Mouse (Mus musculus): Measurements from ENCODE around the gene Slc6a6.

The Slc6a6 gene

DNA sequence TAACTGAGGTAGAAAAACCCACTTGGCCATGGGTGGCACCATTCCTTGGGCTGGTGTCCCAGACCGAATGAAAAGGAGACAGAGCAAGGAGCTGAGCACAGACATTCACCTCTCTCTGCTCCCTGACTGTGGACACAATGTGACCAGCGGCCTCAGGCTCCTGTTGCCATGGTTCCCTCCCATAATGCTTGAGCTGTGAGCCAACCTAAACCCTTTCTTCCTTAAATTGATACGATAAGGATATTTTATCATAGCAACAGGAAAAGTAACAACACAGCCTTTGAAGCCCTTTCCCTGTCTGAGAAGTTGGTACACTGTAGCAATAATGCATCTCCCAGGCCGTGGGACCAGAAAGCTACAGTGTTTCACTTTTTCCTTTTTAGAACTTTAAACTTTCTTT lies 14.6 kb upstream of the Slc6a6 start:
- no peak for DNase-seq (ENCODE audit: low spot score in 2 of 2)

DNA sequence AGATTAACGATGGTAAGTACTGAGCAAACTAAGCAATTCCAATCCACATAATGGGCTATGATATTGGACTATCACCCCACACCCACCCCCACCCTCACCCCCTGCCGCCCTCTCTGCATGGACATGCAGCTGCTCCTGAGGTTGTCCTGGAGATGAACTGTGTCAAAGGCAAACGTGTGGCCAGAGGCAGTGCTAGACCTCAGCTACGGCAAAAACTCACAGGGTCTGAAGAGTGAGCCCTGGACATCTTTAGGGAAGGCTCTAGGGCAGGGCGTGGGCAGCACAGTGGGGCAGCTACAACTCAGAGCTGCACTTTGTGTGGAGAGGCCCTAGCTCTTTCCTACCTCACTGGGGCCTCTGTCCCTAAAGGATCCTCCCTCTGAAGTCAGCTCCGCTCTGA lies 13.6 kb upstream of the Slc6a6 start:
- DNase-seq (ENCODE audit: low spot score in 2 of 2) = no peak

DNA sequence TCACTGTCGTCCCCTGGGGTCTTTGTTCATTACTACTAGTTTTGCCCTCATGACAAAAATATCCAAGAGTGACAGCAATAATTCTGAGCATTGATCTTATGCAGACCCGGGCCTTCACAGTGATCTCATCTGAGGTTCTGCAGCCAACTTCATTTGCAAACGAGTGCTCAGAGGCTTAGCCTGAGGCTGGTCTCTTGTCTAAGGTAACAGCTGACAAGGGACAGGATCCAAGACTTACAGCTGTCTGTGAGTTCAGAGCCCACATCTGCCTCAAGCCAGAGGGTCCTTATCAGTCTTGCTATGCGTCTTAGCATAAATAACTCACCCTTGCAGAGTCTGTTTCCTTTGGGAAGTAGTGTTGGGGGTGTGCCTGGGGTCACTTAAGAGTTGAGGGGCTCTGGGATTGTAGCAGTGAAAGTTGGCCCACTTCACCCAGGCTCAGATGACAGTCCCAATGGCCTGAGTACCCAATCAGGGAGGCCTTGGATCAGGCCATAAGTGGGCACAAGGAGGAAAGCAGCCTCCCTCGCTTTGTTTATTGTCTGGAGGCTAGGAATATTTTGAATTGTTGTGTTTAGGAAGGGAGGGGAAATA lies 9.0 kb upstream of the Slc6a6 start:
- DNase-seq (ENCODE audit: low spot score in 2 of 2) = no peak

DNA sequence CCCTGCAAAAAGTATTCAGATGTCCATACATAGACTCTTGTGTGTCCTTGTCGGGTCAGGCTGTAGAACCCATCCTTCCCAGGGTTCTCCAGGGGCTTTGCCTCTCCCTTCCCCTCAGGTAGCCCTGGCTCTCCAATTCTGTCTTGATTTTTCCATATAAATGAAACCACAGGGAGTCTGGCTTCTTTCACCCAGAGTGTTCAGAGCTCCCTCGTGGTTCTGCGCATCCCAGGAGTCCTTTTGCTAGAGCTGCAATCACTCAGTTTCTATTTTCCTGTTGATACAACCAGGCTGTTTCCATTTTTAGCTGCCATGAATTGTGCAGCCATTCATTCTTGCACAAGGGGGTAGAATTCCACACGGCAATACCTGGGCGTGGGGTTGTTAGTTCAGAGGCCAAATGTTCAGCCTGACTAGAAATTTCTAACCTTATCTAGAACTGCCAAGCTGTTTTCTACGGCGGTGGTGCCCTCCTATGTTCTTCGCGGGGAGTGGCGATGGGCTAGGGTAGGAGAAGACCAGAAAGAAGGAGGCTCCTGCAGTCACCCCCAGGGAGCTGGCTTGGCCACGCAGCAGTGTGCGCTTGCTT lies 5.3 kb upstream of the Slc6a6 start:
- DNase-seq (ENCODE audit: low spot score in 2 of 2) = no peak

DNA sequence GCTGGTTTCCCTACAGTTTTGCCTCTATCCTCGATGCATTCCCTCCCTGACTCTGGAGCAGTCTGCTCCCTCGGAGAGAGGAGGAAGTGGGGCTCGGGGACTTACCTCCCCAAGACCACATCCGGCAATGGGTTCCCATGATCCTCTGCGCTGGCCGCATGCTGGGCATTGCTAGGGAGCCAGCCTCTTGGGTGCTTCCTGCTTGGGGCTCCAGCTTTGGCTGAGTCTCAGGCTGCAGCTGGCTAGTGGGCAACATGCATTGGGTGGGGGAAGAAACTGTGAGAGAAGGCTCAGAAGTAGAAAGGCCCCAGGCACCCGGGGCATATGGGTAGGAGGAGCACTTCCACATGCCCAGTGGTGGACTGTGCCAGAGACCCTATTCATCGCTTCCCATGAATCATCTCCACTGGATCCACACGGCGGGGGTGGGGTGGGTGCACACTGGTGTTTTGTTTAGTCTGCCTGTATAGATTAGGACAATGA lies 4.7 kb upstream of the Slc6a6 start:
- peak; percentile 87 to 89 for DNase-seq (ENCODE audit: low spot score in 2 of 2)

DNA sequence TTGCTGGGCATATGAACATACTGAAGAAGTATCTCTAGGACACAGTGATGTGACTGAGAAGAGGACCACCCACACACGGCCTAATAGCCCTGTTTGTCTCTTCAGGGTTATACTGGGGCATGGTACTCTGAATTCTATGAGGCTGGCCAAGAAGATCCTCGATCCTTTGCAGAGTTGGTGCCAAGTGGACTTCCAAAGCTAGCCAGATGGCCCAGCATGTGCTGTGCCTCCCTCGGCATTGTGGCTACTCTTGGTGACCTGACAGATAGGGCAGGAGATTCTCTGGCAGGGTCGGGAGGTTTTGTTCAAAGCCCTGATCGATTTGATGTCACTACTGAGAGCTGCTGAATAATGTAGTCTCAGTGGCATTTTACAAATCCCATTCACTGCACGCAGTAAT lies 4.1 kb upstream of the Slc6a6 start:
- no peak for DNase-seq (ENCODE audit: low spot score in 2 of 2)

DNA sequence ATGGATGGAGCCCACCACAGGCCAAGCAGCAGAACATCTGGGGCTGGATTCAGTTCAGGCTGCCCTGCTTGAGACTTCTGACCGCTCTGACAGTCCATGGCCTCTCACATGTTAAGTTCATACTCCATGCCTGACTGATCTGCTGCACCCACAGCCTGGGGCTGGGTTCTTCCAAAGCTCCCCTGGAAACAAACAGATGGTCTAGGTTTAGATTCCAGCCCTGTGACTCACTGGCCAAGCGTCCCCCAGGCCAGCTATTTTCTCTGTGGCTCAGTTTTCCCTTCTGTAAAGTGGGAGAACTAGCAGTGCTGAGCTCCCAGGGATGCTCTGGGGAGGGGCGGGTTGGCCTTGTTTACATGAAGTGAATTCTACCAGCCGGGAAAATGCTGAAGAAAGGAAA lies 2.0 kb upstream of the Slc6a6 start:
- DNase-seq (ENCODE audit: low spot score in 2 of 2) = no peak

DNA sequence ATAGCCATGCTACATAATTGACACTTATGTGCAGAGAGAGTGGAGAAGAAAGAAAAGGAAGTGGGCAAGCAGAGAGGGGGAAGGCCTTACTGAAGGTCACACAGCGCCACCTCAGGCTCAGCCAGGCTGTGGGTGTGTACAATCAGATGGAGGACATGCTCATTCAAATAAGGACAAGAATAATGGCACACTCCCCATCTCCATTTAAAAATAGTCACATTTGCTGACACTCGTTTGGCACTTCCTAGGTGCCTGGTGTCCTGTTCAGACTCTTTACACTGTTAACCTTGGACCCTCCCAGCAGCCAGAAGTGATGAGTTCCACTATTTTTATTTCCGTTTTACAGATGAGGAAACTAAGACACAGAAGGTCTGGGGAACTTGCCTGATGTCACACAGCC lies 732 bp upstream of the Slc6a6 start:
- DNase-seq (ENCODE audit: low spot score in 2 of 2) = peak; percentile 58 to 75

DNA sequence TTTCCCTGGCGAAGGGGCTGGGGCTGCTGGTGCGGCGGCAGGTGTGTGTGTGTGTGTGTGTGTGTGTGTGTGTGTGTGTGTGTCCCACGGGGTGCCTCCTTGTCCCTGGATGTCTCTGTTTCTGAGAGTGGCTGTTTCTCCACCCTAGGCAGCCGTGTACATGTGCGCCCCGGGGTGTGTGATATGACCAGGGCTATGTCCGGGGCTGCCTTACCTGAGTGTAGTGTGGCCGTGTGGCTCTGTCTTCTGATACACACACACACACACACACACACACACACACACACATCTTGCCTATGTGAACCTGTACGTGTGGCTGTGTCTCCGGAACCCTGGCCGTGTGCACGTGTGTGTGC lies 599 bp downstream of the Slc6a6 start:
- peak in 1 of 2 experiments; percentile 8 for DNase-seq (ENCODE audit: low spot score in 2 of 2)

DNA sequence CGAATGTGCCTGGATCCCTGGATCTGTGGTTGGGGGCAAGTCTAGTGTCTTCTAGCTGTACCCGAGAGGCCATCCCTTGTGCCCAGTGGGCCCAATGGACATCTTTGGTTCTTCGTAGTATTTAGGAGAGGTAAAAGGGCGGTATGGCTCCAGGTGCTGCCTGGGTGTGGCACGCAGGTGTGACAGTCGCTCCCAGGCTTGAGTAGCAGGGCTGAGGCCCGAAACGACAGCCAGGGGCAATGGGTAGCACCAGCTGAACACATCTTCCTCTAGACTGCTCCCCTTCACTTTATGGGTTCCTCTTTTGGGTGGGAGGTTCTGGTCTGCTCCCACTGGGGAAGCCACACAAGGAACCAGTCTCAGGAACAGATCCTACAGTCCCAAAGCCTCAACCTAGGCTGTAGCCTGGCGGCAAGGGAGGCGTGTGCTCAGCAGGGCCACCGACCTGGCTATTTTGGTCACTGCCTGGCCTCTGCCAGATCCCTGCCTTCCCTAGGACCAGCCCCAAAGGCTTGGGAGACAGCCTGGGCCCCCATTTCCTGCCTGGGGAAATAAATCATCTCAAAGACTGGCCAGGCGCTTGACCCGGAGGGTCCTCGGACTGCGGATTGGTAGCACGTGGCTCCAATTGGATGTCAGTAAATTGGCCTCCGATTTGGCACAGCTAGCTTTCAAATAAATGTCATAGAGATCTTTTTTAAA lies 1.1 kb downstream of the Slc6a6 start:
- DNase-seq (ENCODE audit: low spot score in 2 of 2) = no peak

DNA sequence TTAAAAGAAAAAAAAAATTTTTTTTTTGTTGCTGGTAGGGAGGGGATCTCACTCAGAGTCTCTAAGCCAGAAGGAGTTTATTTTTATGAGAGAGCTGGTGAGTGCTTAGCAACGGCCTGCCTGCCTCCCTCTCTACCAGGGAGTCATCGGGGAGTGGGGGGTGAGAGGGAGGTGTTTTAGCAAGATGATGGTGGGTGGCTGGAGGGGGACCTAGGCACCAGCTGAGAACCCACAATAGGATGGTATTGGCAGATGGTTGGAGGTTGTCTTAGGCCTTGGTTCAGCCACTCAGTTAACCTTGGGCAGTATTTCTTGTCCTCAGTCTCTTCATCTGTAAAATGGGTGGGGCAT lies 1.7 kb downstream of the Slc6a6 start:
- peak in 1 of 2 experiments; percentile 5 for DNase-seq (ENCODE audit: low spot score in 2 of 2)

DNA sequence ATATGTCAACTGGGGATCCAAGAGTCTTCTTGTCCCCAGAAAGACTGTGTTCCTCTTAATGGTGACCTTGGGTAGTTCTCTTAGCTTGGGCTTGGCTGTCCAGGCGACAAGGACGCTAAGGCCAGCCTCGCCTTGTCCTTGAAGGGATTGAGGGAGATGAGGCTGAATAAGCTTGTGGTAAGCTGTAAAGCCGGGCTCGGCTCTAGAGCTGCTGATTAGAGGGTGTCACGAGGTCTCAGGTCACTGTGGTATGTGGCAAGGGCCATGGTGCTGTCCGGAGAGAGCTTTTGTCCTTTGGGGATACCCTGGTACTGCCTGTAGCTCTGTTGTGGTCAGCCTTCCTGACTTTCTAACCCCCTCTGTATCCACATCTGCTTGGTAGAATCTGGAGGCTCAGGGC lies 2.0 kb downstream of the Slc6a6 start:
- no peak for DNase-seq (ENCODE audit: low spot score in 2 of 2)

DNA sequence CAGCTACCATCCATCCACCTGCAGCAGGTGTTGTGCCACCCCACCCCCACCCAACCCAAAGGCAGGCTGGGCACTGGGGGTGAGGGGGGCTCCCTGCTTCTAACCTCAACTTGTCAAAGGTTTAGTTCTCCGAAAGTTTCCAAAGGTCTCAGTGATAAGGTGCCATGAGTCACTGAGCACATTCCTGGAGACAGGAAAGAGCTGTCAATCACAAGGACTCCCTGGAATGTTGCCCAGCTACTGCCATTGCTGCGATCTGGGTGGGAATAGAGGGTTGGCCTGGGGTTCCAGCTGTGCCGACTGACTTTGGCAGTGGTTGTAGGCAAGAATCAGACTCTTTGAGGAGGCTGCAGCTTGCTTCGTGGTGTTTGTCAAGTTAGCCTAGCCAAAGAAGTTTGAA lies 2.7 kb downstream of the Slc6a6 start:
- no peak for DNase-seq (ENCODE audit: low spot score in 2 of 2)

DNA sequence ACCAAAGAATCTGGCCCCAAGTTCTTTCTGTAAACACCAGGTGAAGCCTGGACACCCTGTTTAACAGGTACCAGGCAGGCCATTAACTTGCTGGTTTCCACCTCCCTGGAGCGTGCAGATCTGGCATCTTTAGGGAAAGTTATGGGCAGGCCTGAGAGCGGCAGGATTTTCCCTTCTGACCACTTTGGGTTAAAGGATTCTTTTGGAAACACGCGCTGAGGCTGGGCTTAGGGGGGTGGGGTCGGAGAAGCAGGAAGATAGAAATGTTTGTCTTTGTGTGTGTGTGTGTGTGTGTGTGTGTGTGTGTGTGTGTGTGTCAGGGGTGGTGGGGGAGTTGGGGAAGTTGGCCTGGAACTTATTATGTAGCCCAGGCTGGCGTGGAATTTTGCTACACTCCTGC lies 4.2 kb downstream of the Slc6a6 start:
- no peak for DNase-seq (ENCODE audit: low spot score in 2 of 2)

DNA sequence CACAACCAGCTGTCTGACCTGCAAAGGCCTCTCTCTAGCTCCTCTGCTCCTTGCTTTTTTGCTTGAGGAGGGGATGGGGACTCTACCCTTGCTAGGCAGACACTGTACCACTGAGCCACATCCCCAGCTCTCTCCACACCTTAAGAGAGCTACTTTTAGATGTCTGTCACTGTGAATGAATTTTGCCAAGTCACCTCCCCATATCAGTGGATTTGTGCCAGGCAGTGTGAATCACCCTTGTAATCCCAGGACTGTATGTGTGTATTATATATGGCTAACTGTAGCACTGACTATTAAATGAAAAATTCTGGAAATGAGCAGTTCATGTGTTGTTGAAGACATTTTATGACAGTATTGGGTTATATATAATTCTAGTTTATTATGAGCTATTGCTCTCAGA lies 5.4 kb downstream of the Slc6a6 start:
- DNase-seq (ENCODE audit: low spot score in 2 of 2) = no peak

DNA sequence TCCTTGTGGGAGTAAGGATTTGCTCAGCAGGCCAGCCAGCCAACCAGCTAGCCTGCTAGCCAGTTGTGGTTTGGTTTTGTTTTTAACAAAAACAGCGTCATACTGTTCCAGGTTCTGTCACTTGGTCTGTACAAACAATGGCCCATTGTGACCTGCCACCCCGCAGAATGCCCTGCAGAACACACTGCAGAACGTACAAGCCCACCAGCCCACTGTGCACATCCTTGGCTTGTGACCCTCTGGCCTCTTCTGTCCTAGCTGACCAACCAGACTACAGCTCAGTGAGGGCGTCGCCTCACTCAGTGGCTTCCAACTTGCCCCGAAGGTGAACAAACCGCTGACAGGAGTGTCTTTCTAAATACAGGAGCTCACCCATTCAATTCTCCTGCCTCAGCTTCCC lies 6.4 kb downstream of the Slc6a6 start:
- no peak for DNase-seq (ENCODE audit: low spot score in 2 of 2)

DNA sequence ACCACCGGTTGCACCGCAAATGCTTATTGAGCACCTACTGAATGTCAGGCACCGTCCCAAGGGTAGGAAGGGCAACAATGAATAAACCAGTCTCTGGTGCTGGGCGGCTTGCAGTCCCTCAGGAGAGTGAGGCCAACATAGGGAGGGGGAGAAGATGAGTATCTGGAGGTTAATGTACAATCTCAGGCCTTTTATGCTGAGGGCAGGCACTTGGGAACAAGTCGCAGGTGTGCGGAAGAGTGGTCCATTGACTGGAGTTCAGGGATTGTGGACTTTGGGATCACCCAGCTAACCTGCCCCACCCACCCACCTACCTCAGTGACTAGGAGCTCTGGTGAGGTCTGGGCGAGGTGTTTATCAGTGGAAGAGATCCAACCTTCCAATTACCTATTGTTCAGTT lies 6.8 kb downstream of the Slc6a6 start:
- DNase-seq (ENCODE audit: low spot score in 2 of 2) = no peak

DNA sequence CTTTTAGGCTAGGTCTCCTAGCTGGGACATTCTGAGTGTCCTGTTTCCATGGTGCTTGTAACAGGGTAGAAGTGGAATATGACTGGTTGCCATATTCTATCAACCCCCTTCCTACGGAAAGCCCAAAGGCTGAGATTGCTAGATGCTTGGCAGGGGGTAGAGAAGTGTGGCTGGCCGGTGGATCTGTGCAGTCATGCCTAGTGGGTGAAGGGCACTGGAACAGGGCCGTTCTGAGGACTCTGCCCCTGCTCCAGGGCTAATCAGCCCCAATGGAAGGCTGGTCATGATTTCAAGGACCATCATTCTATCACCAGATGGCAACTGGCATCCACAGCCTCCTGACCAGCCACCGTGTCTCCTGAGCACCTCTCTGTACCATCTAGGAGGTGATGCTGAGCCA lies 7.7 kb downstream of the Slc6a6 start:
- DNase-seq (ENCODE audit: low spot score in 2 of 2) = no peak

DNA sequence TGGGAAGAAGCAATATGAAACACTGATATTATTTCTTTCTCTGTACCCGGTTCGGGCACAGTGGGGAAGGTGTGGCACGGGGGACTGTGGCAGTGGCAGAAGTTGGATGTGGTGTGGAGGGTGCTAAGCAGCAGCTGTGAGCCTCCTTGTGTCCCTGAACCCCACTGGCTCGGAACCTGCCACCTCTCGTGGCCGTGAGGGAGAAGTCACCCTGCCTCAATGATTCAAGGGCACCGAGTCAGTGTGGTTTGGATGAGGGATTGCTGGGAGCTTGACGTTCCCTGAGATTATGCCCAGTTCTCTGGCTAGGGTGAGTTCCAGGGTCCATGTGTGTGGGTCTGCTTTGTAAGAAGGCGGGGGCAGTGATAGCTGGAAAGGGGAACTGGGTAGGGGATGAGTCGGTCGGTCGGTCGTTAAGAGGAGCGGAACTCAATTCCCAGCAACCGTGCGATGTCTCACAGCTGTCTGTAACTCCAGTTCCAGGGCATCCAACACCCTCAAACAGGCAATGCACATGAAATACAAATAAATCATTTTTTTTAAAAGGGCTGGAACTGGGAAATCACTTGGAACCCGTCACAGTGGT lies 9.5 kb downstream of the Slc6a6 start:
- no peak for DNase-seq (ENCODE audit: low spot score in 2 of 2)

DNA sequence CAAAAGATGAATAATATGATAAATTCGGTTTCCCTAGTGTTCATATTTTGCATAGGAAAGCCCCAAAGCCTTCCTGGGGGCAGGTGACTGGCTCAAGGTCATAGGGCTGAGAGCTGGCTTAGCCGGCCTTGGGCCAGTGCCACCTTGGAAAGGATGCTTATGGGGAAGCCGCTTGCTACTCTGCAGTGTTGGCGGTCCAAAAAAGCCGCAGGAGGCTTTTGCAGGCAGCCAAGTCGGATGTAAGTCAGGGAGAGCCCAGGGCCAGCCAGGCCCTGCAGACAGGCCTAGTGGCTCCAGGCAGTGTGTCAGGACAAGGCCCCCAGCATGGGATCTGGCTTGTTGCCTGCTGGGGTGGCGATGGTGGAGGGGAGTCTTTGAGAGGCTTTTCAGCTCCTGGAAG lies 10.8 kb downstream of the Slc6a6 start:
- no peak for DNase-seq (ENCODE audit: low spot score in 2 of 2)

DNA sequence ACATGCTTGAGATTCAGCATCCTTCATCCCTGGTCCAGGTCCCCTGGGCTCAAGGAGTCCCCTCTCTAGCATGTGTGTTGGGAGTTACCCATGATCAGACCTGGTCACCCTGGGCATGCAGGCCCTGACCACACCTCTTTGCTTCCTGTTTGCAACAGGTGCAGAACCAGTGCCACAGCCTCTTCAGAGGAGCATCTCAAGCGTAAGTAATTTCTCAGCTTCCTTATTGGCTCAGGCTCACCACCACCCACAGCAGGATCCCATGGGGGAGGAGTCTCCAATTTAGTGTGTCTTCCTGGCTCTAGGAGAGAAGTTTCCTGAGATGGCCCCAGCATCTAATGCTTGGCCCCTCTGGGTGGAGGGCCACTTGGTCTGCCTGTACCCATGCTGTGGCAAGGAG lies 15.0 kb downstream of the Slc6a6 start:
- no peak for DNase-seq (ENCODE audit: low spot score in 2 of 2)

DNA sequence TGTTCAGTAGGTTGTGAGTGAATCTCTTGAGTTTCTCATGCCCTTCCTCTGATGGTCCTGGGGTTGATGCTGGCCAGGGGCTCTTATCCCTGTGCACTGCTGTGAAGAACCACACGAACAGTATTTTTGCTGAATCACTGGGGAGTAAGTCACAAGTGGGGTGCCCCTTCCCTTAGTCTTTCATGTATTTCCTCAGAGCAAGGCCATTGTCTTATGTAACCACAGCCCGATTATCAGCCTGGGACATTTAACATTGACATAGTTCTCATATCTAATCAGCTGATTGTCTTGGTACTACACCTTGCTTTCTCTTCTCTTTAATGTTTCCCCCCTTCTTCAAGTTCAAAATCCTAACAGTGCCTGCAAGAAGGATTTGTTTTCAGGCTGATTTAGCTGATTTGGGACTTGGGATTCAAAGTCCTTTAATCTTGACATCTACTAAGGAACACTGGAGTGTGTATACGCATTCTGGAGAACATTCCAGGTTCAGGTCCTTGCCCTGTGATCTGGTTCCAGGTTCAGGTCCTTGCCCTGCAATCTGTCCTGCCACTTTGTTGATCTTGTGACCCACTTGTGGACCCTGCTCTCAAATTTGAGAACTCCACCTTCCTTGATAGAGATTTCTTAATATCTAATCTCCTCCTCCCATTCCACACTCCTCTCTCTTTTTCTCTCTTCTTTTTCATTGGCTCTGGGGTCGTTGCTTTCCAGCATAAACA lies 15.8 kb downstream of the Slc6a6 start:
- no peak for DNase-seq (ENCODE audit: low spot score in 2 of 2)
